Mouse (Mus musculus) midbrain, embryonic 10.5 days (tissue): ENCODE results near the gene Utp14b. TPM values are rescaled to one million over a fixed set of nuclear protein-coding genes. Genes with fewer than 3 reads are reported as not detected.

Source experiments
- DNase-seq: peaks from one replicate; pipeline ENCODE4 v3.0.0-alpha.2; 2017; ENCODE audit warnings: low spot score
- H3K27ac ChIP-seq: fragments of 300-500 bp; sonication (generic); replicated peaks from 2 replicates; pipeline ENCODE4 v1.5.1; 2016; ENCODE audit warnings: mild to moderate bottlenecking
- H3K27me3 ChIP-seq: fragments of 300-500 bp; sonication (generic); 2 replicates; pipeline ENCODE4 v1.6.1; 2016; ENCODE audit warnings: low read depth, mild to moderate bottlenecking; ENCODE audit not compliant: poor library complexity, severe bottlenecking
- H3K36me3 ChIP-seq: fragments of 300-500 bp; sonication (generic); 2 replicates; pipeline ENCODE4 v1.6.1; 2016; ENCODE audit warnings: mild to moderate bottlenecking, moderate library complexity
- H3K4me1 ChIP-seq: fragments of 300-500 bp; sonication (generic); 2 replicates; pipeline ENCODE4 v1.6.1; 2016
- H3K4me3 ChIP-seq: fragments of 300-500 bp; sonication (generic); 2 replicates; pipeline ENCODE4 v1.5.1; 2016; ENCODE audit warnings: mild to moderate bottlenecking, moderate library complexity
- H3K9me3 ChIP-seq: fragments of 300-500 bp; sonication (generic); replicated peaks from 2 replicates; pipeline ENCODE4 v1.6.1; 2016; ENCODE audit warnings: mild to moderate bottlenecking
- WGBS: fragments of 180-500 bp; shearing (Covaris S2); methylation state at CpG from one replicate; pipeline ENCODE4 v1.1.7; 2016; 5-methylcytosine and 5-hydroxymethylcytosine counted together
- polyA plus RNA-seq: library from polyadenylated mRNA; unstranded; fragments of >200 nt; fragmentation: Nextera tagmentation; extraction: Ambion mirVana; gene quantifications from 2 replicates; pipeline ENCODE4 v1.2.1, GENCODE M21; 2016

Utp14b gene
- polyA plus RNA-seq = 3.6 and 3.8 TPM in 2 replicates

DNA sequence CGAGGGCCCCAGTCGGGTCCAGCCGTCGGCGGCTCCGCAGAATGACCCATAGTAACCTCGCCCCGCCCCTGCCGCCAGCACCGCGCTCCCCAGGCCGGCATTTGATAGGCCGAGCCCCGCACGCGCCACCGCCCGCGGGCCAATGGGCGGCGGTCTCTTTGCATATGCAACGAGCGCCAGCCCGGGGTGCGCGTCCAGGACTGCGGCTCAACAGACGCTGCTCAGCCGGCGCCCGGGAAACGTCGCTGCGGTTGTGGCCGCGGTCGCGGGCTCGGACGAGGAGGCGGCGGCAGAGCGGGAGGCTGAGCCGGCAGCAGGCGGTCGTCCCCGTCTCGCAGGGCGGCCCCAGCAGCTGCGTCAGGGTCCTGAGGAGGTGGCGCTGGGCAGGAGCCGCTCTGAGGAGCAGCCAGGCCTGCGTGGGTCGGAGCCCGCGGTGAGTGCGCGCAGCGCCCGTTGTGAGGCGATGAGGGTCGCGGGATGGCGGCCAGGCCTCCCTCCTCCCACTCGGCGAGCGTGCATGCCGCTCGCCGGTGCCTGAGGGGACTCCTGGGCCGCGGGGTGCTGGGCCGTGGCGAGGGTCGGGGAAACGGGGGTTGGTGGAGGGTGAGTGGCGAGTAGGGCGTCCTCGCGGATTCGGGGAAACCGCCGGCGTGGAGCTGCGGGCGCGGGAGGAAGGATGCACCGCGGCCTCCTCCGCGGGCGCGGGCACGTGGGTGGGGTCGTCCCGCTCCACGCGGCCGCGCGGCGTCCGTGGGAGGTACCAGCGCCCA lies at the start of gene Utp14b, which contains the start of gene Acsl3:
Gene Utp14b (plus strand): TSS at position 368 of the 770 bp plus-strand sequence.
Gene Acsl3 (plus strand): TSS at position 155 of the 770 bp plus-strand sequence.
- peaks cover 44% of the 10 kb centered on the region for H3K4me1 ChIP-seq
- no peaks in the 10 kb centered on the region for H3K9me3 ChIP-seq
- 0 out of 2 replicates have a peak, but pooled peaks cover 3% of the 10 kb centered on the region for H3K36me3 ChIP-seq
- peak within 1 kb of the TSS; percentile 91 for H3K4me3 ChIP-seq
- peak; percentile 98 for DNase-seq
- under 1% methylated on average over 103 of the region's 104 CpGs for WGBS
- H3K27me3 ChIP-seq = no peaks in the 10 kb centered on the region
- H3K27ac ChIP-seq = peak within 1 kb of the TSS; percentile 99

DNA sequence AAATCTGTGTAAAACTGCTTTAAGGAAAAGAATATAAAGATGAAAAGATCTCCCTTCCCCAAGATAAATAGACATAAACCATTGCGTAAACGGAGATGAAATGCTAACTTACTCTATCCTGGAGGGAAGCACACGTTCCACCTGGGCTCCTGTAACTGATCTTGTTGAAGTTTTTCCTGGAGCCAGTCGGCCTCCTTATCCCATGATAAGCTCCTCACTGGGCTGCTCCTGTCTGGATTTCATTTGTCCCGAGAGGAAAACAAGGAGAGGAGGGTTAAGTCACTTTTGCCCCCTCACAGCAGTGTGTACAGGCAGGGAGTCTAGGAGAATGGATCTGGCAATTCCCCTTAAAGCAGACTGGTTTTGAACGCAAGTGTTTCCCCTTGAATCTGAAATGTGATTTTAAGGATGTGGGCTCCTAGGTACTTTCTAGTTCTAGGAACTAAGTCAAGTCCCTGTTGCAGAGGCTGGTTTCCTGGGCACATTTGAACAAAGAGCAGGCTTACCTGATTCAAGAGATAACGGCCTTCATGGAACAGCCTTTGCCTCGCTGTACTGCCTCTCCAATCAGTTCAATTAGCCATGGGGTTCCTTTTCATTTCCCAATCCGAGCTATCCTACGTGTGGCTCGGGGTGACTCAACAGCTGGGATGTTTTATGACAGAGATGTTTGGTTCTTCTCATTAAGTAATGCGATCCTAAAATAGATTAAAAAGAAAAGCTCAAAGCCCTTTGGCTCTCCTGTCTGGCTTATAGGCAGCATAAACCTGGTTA lies 48.5 kb upstream of the Utp14b start:
- Histone ChIP-seq H3K27ac (no peak overlapping the region), H3K4me1 (no peaks in the 10 kb centered on the region), H3K27me3 (no peaks in the 10 kb centered on the region), H3K9me3 (no peaks in the 10 kb centered on the region), H3K36me3 (no peaks in the 10 kb centered on the region), H3K4me3 (no peak overlapping the region)
- WGBS = 40% methylated on average over 12 of the region's 12 CpGs
- no peak for DNase-seq

DNA sequence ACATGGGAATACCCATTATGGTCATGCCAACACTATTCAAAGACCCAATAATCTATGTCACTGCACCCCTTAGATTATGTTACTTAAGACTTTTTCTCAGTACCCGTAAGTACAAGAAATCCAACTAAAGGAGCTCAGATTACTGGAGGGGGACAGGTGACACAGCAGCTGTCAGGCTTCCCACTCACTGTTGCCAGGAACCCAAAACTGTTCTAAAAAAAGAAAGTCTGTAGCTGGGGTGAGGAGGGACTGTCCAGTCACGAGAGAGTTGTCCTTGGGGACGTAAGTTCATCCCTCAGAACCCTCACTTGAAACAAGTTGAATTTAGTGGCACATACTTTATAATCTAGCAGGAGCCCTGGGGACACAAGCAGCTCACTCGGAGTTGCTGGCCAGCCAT lies 46.8 kb upstream of the Utp14b start:
- Histone ChIP-seq H3K4me1 (no peaks in the 10 kb centered on the region), H3K27ac (no peak overlapping the region), H3K4me3 (no peak overlapping the region), H3K36me3 (no peaks in the 10 kb centered on the region), H3K27me3 (no peaks in the 10 kb centered on the region), H3K9me3 (no peaks in the 10 kb centered on the region)
- DNase-seq = no peak
- 76% methylated on average over 4 of the region's 4 CpGs for WGBS

DNA sequence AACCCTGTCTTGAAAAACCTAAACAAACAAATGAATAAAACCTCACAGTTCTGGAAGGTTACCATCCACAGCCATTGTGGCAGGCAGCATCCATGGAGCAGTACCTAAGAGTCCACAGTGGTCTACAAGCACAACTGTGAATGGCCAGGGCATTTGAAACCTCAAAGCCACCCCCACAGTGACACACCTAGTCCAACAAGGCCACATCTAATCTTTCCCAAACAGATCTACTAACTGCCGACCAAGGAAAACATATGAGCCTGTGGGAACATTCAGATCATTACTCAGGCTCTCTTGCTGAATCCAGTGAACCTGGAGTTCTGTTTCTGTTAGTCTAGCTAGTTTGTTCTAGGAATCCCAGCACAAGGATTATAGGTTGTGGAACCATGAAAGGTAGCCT lies 44.9 kb upstream of the Utp14b start:
- no peak for DNase-seq
- Histone ChIP-seq H3K36me3 (no peaks in the 10 kb centered on the region), H3K4me3 (no peak overlapping the region), H3K27me3 (no peaks in the 10 kb centered on the region), H3K4me1 (no peaks in the 10 kb centered on the region), H3K27ac (no peak overlapping the region), H3K9me3 (0 out of 2 replicates have a peak, but pooled peaks cover 1% of the 10 kb centered on the region)
- WGBS = 86% methylated on average over 1 of the region's 1 CpGs

- H3K27me3 ChIP-seq = no peaks in the 10 kb centered on the region
Measured at GRCm38 (mm10) chr1:78624352-78624751, 33.5 kb upstream of the Utp14b start.

GRCm38 (mm10) chr1:78634486-78634885 lies 23.4 kb upstream of the Utp14b start:
- DNase-seq = no peak
- no peaks in the 10 kb centered on the region for H3K9me3 ChIP-seq
- H3K4me1 ChIP-seq = no peaks in the 10 kb centered on the region
- no peak overlapping the region for H3K4me3 ChIP-seq
- H3K27ac ChIP-seq = no peak overlapping the region
- 77% methylated on average over 3 of the region's 3 CpGs for WGBS
- H3K27me3 ChIP-seq = no peaks in the 10 kb centered on the region
- no peaks in the 10 kb centered on the region for H3K36me3 ChIP-seq

More at GRCm38 (mm10) chr1:78624352-78624751, 33.5 kb upstream of the Utp14b start:
- DNase-seq = no peak
- Histone ChIP-seq H3K36me3 (no peaks in the 10 kb centered on the region), H3K9me3 (no peaks in the 10 kb centered on the region), H3K27ac (no peak overlapping the region), H3K4me1 (no peaks in the 10 kb centered on the region), H3K4me3 (no peak overlapping the region)
- 97% methylated on average over 2 of the region's 2 CpGs for WGBS

- Histone ChIP-seq H3K4me3 (no peak overlapping the region), H3K9me3 (no peaks in the 10 kb centered on the region), H3K4me1 (no peaks in the 10 kb centered on the region), H3K27ac (no peak overlapping the region), H3K27me3 (no peaks in the 10 kb centered on the region), H3K36me3 (no peaks in the 10 kb centered on the region)
- DNase-seq = no peak
Measured at GRCm38 (mm10) chr1:78640871-78641270, 17.0 kb upstream of the Utp14b start.

DNA sequence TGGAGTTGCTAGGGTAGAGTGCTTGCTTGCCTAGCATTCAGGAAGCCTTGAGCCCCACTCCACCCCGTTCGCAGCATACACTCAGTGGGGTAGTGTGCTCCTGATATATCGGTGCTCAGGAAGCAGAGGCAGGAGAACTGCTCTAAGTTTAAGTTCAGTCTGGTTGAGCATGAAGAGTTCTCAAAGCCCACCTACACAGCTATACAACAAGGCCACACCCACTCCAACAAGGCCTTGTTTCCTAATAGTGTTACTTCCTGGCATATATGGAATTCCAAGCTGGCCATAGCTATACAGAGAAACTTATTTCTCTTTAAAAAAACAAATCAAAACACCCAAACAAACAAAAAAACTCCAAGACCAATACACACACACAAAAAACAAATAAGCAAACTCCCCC lies 16.0 kb upstream of the Utp14b start:
- no peaks in the 10 kb centered on the region for H3K36me3 ChIP-seq
- H3K4me1 ChIP-seq = no peaks in the 10 kb centered on the region
- no peak overlapping the region for H3K27ac ChIP-seq
- no peaks in the 10 kb centered on the region for H3K9me3 ChIP-seq
- no peak overlapping the region for H3K4me3 ChIP-seq
- no peak for DNase-seq
- H3K27me3 ChIP-seq = no peaks in the 10 kb centered on the region
- WGBS = 94% methylated on average over 3 of the region's 3 CpGs

GRCm38 (mm10) chr1:78642197-78642596 lies 15.6 kb upstream of the Utp14b start:
- H3K36me3 ChIP-seq = no peaks in the 10 kb centered on the region
- peaks cover under 1% of the 10 kb centered on the region; the same call in 1 of the 2 replicates for H3K4me1 ChIP-seq
- WGBS = 94% methylated on average over 2 of the region's 2 CpGs
- no peaks in the 10 kb centered on the region for H3K27me3 ChIP-seq
- no peak overlapping the region for H3K4me3 ChIP-seq
- no peak for DNase-seq
- H3K27ac ChIP-seq = no peak overlapping the region
- H3K9me3 ChIP-seq = no peaks in the 10 kb centered on the region

DNA sequence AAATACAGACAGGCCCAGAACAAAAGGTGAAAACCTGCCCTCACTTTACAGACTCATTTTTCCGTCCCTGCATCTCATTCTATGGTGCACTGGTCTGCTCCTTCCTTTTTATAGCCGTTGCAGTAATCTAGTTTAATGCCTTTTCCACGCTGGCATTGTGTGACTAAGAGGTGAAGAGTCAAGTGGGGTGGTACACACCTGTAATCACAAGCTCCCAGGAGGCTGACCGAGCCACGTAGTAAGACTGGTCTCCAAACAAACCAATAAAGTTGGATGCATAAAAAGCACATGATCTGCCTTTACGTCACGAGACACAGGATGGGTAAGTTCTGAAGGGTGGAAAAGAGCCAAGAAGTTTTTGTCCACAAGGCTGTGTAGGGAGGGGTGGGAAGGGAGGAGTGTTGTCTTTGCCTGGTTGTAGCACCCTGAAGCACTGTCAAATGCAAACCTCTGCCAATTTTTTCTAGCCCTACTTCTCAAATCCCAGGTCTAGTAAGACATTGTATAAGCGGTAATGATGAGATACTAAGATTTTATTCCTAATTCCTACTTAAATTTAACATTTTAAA lies 10.4 kb upstream of the Utp14b start:
- no peaks in the 10 kb centered on the region for H3K27me3 ChIP-seq
- DNase-seq = no peak
- H3K27ac ChIP-seq = no peak overlapping the region
- WGBS = 75% methylated on average over 8 of the region's 8 CpGs
- no peaks in the 10 kb centered on the region for H3K36me3 ChIP-seq
- H3K4me3 ChIP-seq = no peak overlapping the region
- H3K4me1 ChIP-seq = peaks cover 16% of the 10 kb centered on the region
- no peaks in the 10 kb centered on the region for H3K9me3 ChIP-seq

DNA sequence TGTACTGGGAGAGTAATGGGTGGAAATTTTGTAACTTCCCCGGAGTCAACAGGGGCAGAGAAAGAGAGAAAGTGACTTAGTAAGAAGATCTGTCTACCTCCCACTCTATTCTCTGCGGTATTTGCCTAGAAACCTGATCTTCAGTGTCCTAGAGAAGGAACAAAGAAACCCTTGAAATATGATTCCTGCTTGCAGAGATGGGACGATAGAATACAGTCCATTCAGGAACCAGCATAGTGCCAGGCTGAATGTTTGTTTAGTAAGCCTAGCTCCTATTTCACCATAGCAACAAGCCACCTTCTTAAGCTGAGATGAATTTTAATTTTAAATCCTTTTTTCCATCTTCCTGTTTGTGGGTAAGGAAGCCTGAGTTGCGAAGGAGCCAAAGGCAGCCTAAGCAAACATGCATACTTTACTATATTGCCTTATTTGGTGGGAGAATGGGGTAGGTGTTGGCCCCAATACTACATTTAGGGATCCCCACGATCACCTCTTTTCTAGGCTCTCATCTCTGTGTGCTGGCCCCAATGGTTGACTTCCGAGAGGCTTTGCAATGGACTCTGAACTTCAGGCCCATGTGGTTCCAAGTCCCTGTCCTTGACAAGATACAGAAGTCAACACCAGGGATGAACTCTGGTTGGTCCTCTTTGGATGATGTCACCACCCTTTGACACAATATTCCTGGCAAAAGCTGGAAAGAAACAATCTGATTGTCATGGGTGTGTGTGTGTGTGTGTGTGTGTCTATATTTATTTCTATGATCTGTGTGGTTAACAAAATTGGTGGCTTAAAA lies 8.4 kb upstream of the Utp14b start:
- Histone ChIP-seq H3K9me3 (no peaks in the 10 kb centered on the region), H3K4me3 (no peak overlapping the region), H3K27ac (peak overlapping the region; percentile 64), H3K27me3 (no peaks in the 10 kb centered on the region), H3K4me1 (peaks cover 16% of the 10 kb centered on the region), H3K36me3 (no peaks in the 10 kb centered on the region)
- WGBS = 41% methylated on average over 6 of the region's 6 CpGs
- no peak for DNase-seq

GRCm38 (mm10) chr1:78656472-78656871 lies 1.4 kb upstream of the Utp14b start:
- no peaks in the 10 kb centered on the region for H3K9me3 ChIP-seq
- no peaks in the 10 kb centered on the region for H3K36me3 ChIP-seq
- H3K4me1 ChIP-seq = peaks cover 42% of the 10 kb centered on the region
- no peaks in the 10 kb centered on the region for H3K27me3 ChIP-seq
- H3K27ac ChIP-seq = peak overlapping the region; percentile 99
- no peak overlapping the region for H3K4me3 ChIP-seq
- no peak for DNase-seq
- WGBS = 15% methylated on average over 2 of the region's 2 CpGs
